Mouse (Mus musculus) neural tube, embryonic 15.5 days (tissue): ENCODE measurements around the gene Sae1. TPM values are rescaled to one million over a fixed set of nuclear protein-coding genes. Genes with fewer than 3 reads are reported as not detected.

Source experiments
- ATAC-seq: fragments of 200-750 bp; cut with Nextera tagmentation; 2 replicates; pipeline ENCODE4 v1.8.0; 2017; ENCODE audit warnings: mild to moderate bottlenecking, moderate TSS enrichment, moderate library complexity; ENCODE audit not compliant: low FRiP score
- H3K27ac ChIP-seq: fragments of 300-500 bp; sonication (generic); replicated peaks from 2 replicates; pipeline ENCODE4 v1.5.1; 2015; ENCODE audit warnings: mild to moderate bottlenecking, inconsistent platforms
- H3K27me3 ChIP-seq: fragments of 300-500 bp; sonication (generic); replicated peaks from 2 replicates; pipeline ENCODE4 v1.6.1; 2015; ENCODE audit warnings: inconsistent platforms
- H3K36me3 ChIP-seq: fragments of 300-500 bp; sonication (generic); 2 replicates; pipeline ENCODE4 v1.6.1; 2015; ENCODE audit warnings: inconsistent platforms
- H3K4me1 ChIP-seq: fragments of 300-500 bp; sonication (generic); 2 replicates; pipeline ENCODE4 v1.6.1; 2015; ENCODE audit warnings: inconsistent platforms
- H3K4me2 ChIP-seq: fragments of 300-500 bp; sonication (generic); 2 replicates; pipeline ENCODE4 v1.6.1; 2015; ENCODE audit warnings: inconsistent platforms, mild to moderate bottlenecking, moderate library complexity
- H3K4me3 ChIP-seq: fragments of 300-500 bp; sonication (generic); replicated peaks from 2 replicates; pipeline ENCODE4 v1.5.1; 2015; ENCODE audit warnings: mild to moderate bottlenecking, inconsistent platforms
- H3K9ac ChIP-seq: fragments of 300-500 bp; sonication (generic); replicated peaks from 2 replicates; pipeline ENCODE4 v1.6.1; 2015; ENCODE audit warnings: mild to moderate bottlenecking, inconsistent platforms
- H3K9me3 ChIP-seq: fragments of 300-500 bp; sonication (generic); replicated peaks from 2 replicates; pipeline ENCODE4 v1.6.1; 2016; ENCODE audit warnings: inconsistent platforms
- WGBS: fragments of 180-500 bp; shearing (Covaris S2); methylation state at CpG from one replicate; pipeline ENCODE4 v1.1.7; 2015; ENCODE audit warnings: mixed read lengths; 5-methylcytosine and 5-hydroxymethylcytosine counted together
- polyA plus RNA-seq: library from polyadenylated mRNA; unstranded; fragments of >200 nt; fragmentation: Nextera tagmentation; extraction: Ambion mirVana; gene quantifications from 2 replicates; pipeline ENCODE4 v1.2.1, GENCODE M21; 2015

Gene Sae1
- polyA plus RNA-seq, 1 experiment from 2014 or later: 239 TPM

GRCm38 (mm10) chr7:16370596-16370995, 17.0 kb downstream of the Sae1 start:
- ATAC-seq: no peak
- no peak overlapping the region for H3K4me3 ChIP-seq
- H3K9me3 ChIP-seq: no peaks in the 10 kb centered on the region
- no peak overlapping the region for H3K9ac ChIP-seq
- H3K4me2 ChIP-seq: no peak overlapping the region
- 0 out of 2 replicates have a peak, but pooled peaks cover 3% of the 10 kb centered on the region for H3K4me1 ChIP-seq
- H3K27ac ChIP-seq: no peak overlapping the region
- H3K36me3 ChIP-seq: peaks cover 61% of the 10 kb centered on the region
- WGBS: 93% methylated on average over 2 of the region's 2 CpGs
- H3K27me3 ChIP-seq: no peaks in the 10 kb centered on the region

- H3K4me1 ChIP-seq: peaks cover 3% of the 10 kb centered on the region; the same call in 1 of the 2 replicates
- no peak overlapping the region for H3K4me2 ChIP-seq
- H3K9me3 ChIP-seq: no peaks in the 10 kb centered on the region
- 89% methylated on average over 2 of the region's 2 CpGs for WGBS
- no peak overlapping the region for H3K4me3 ChIP-seq
- H3K9ac ChIP-seq: no peak overlapping the region
- no peak for ATAC-seq
- H3K27me3 ChIP-seq: no peaks in the 10 kb centered on the region
- peaks cover 61% of the 10 kb centered on the region for H3K36me3 ChIP-seq
- H3K27ac ChIP-seq: no peak overlapping the region
Measured at GRCm38 (mm10) chr7:16368835-16369234, 18.8 kb downstream of the Sae1 start.

- Histone ChIP-seq H3K27me3 (no peaks in the 10 kb centered on the region), H3K4me3 (no peak overlapping the region), H3K9ac (no peak overlapping the region), H3K36me3 (peaks cover 64% of the 10 kb centered on the region), H3K4me2 (no peak overlapping the region), H3K4me1 (peaks cover 3% of the 10 kb centered on the region), H3K9me3 (no peaks in the 10 kb centered on the region), H3K27ac (no peak overlapping the region)
- WGBS: 49% methylated on average over 4 of the region's 4 CpGs
- ATAC-seq: no peak
Measured at GRCm38 (mm10) chr7:16366669-16367068, 20.9 kb downstream of the Sae1 start.

- no peaks in the 10 kb centered on the region for H3K9me3 ChIP-seq
- no peak overlapping the region for H3K4me2 ChIP-seq
- peaks cover 3% of the 10 kb centered on the region for H3K4me1 ChIP-seq
- ATAC-seq: no peak
- H3K4me3 ChIP-seq: no peak overlapping the region
- H3K27ac ChIP-seq: 0 out of 2 replicates have a peak overlapping the region, but pooled peaks have one; percentile 28
- H3K9ac ChIP-seq: no peak overlapping the region
- WGBS: 30% methylated on average over 10 of the region's 10 CpGs
- H3K36me3 ChIP-seq: peaks cover 64% of the 10 kb centered on the region
- no peaks in the 10 kb centered on the region for H3K27me3 ChIP-seq
Measured at GRCm38 (mm10) chr7:16366133-16366646, 21.4 kb downstream of the Sae1 start.

- no peak overlapping the region for H3K9ac ChIP-seq
- H3K4me3 ChIP-seq: no peak overlapping the region
- no peak; the same call in 1 of the 2 replicates for ATAC-seq
- H3K27me3 ChIP-seq: no peaks in the 10 kb centered on the region
- no peaks in the 10 kb centered on the region for H3K9me3 ChIP-seq
- H3K4me2 ChIP-seq: no peak overlapping the region
- H3K36me3 ChIP-seq: peaks cover 61% of the 10 kb centered on the region
- 9% methylated on average over 4 of the region's 4 CpGs for whole genome bisulfite sequencing
- H3K4me1 ChIP-seq: peaks cover 3% of the 10 kb centered on the region
- peak overlapping the region; percentile 28 for H3K27ac ChIP-seq
Measured at GRCm38 (mm10) chr7:16364901-16365500, 22.6 kb downstream of the Sae1 start.

GRCm38 (mm10) chr7:16364319-16364718, 23.3 kb downstream of the Sae1 start:
- Histone ChIP-seq H3K4me1 (peaks cover 3% of the 10 kb centered on the region), H3K27ac (no peak overlapping the region), H3K36me3 (peaks cover 54% of the 10 kb centered on the region), H3K4me3 (no peak overlapping the region), H3K9me3 (no peaks in the 10 kb centered on the region), H3K9ac (no peak overlapping the region), H3K27me3 (no peaks in the 10 kb centered on the region), H3K4me2 (no peak overlapping the region)
- no peak for ATAC-seq
- WGBS: 48% methylated on average over 1 of the region's 1 CpGs

- H3K4me1 ChIP-seq: no peaks in the 10 kb centered on the region; the same call in 1 of the 2 replicates
- H3K4me3 ChIP-seq: no peak overlapping the region
- no peak for ATAC-seq
- no peak overlapping the region for H3K27ac ChIP-seq
- H3K4me2 ChIP-seq: no peak overlapping the region
- H3K36me3 ChIP-seq: peaks cover 51% of the 10 kb centered on the region
- H3K9ac ChIP-seq: no peak overlapping the region
- WGBS: 87% methylated on average over 3 of the region's 3 CpGs
- no peaks in the 10 kb centered on the region for H3K9me3 ChIP-seq
- H3K27me3 ChIP-seq: no peaks in the 10 kb centered on the region
Measured at GRCm38 (mm10) chr7:16357602-16358001, 30.0 kb downstream of the Sae1 start.

GRCm38 (mm10) chr7:16355854-16356594, 31.6 kb downstream of the Sae1 start:
- no peak overlapping the region for H3K27ac ChIP-seq
- H3K36me3 ChIP-seq: peaks cover 62% of the 10 kb centered on the region
- no peak for ATAC-seq
- 98% methylated on average over 3 of the region's 3 CpGs for WGBS
- H3K4me3 ChIP-seq: no peak overlapping the region
- no peaks in the 10 kb centered on the region for H3K27me3 ChIP-seq
- no peaks in the 10 kb centered on the region for H3K4me1 ChIP-seq
- no peak overlapping the region for H3K4me2 ChIP-seq
- no peaks in the 10 kb centered on the region for H3K9me3 ChIP-seq
- H3K9ac ChIP-seq: no peak overlapping the region

GRCm38 (mm10) chr7:16349999-16350398, 37.6 kb downstream of the Sae1 start:
- H3K36me3 ChIP-seq: peaks cover 35% of the 10 kb centered on the region
- no peak for ATAC-seq
- no peak overlapping the region for H3K4me3 ChIP-seq
- H3K4me1 ChIP-seq: no peaks in the 10 kb centered on the region
- H3K27ac ChIP-seq: no peak overlapping the region
- no peak overlapping the region for H3K4me2 ChIP-seq
- H3K9ac ChIP-seq: no peak overlapping the region
- WGBS: 76% methylated on average over 5 of the region's 5 CpGs
- no peaks in the 10 kb centered on the region for H3K9me3 ChIP-seq
- H3K27me3 ChIP-seq: no peaks in the 10 kb centered on the region

- Histone ChIP-seq H3K27ac (no peak overlapping the region), H3K4me1 (no peaks in the 10 kb centered on the region), H3K36me3 (peaks cover 15% of the 10 kb centered on the region), H3K9me3 (no peaks in the 10 kb centered on the region), H3K9ac (no peak overlapping the region), H3K4me3 (no peak overlapping the region), H3K27me3 (no peaks in the 10 kb centered on the region), H3K4me2 (no peak overlapping the region)
- 68% methylated on average over 4 of the region's 4 CpGs for WGBS
- no peak for ATAC-seq
Measured at GRCm38 (mm10) chr7:16345297-16345696, 42.3 kb downstream of the Sae1 start.

GRCm38 (mm10) chr7:16344598-16344997, 43.0 kb downstream of the Sae1 start:
- Histone ChIP-seq H3K36me3 (peaks cover 15% of the 10 kb centered on the region), H3K9me3 (no peaks in the 10 kb centered on the region)
- WGBS: 68% methylated on average over 3 of the region's 3 CpGs

GRCm38 (mm10) chr7:16337733-16338132, 49.9 kb downstream of the Sae1 start:
- Histone ChIP-seq H3K9ac (no peak overlapping the region), H3K4me1 (no peaks in the 10 kb centered on the region), H3K4me2 (no peak overlapping the region), H3K9me3 (no peaks in the 10 kb centered on the region), H3K36me3 (peaks cover 37% of the 10 kb centered on the region), H3K4me3 (no peak overlapping the region), H3K27me3 (no peaks in the 10 kb centered on the region), H3K27ac (no peak overlapping the region)
- WGBS: 72% methylated on average over 2 of the region's 2 CpGs
- no peak for ATAC-seq

More at GRCm38 (mm10) chr7:16344598-16344997, 43.0 kb downstream of the Sae1 start:
- no peak overlapping the region for H3K4me3 ChIP-seq
- ATAC-seq: no peak
- H3K4me1 ChIP-seq: no peaks in the 10 kb centered on the region
- H3K27ac ChIP-seq: no peak overlapping the region
- no peak overlapping the region for H3K4me2 ChIP-seq
- H3K27me3 ChIP-seq: no peaks in the 10 kb centered on the region
- no peak overlapping the region for H3K9ac ChIP-seq
